Mouse (Mus musculus): ENCODE data around the gene Tns1.

GRCm38 (mm10) chr1:74009495-74009894, 114.8 kb downstream of the Tns1 start:
- TF ChIP-seq POLR2A (IDR thresholded peaks at IDR 0.05; ENCODE audit: control insufficient read depth, extremely low read depth, insufficient read depth, low read length, poor library complexity) (no peak), CTCF (IDR thresholded peaks at IDR 0.05; ENCODE audit: borderline replicate concordance, control insufficient read depth, extremely low read depth, insufficient read depth, low read length, poor library complexity) (no peak)
